Mouse (Mus musculus) thymus, adult 2 months (tissue): ENCODE results near the gene Tcfl5. TPM values are rescaled to one million over a fixed set of nuclear protein-coding genes. Genes with fewer than 3 reads are reported as not detected.
A peak's percentile ranks its signal among the peaks of the same experiment; 100 is the strongest.

Experiments used
- DNase-seq: peaks from one replicate; pipeline ENCODE4 v3.0.0; 2021
- H3K27ac ChIP-seq: fragments of 200-500 bp; 2 replicates; pipeline ENCODE4 v1.5.1; 2012; ENCODE audit warnings: low read length, control low read depth; ENCODE audit not compliant: control insufficient read depth, insufficient read depth
- H3K27me3 ChIP-seq: fragments of 200-500 bp; 2 replicates; pipeline ENCODE4 v1.6.1; 2012; ENCODE audit warnings: mild to moderate bottlenecking, low read length, moderate library complexity, mixed read lengths; ENCODE audit not compliant: control insufficient read depth, insufficient read depth
- H3K36me3 ChIP-seq: fragments of 200-500 bp; 2 replicates; pipeline ENCODE4 v1.6.1; 2012; ENCODE audit warnings: mild to moderate bottlenecking, low read length, moderate library complexity; ENCODE audit not compliant: control insufficient read depth, insufficient read depth
- H3K4me1 ChIP-seq: fragments of 200-500 bp; replicated peaks from 2 replicates; pipeline ENCODE4 v1.6.1; 2012; ENCODE audit warnings: low read length; ENCODE audit not compliant: control insufficient read depth, insufficient read depth
- H3K4me3 ChIP-seq: fragments of 200-500 bp; 2 replicates; pipeline ENCODE4 v1.5.1; 2012; ENCODE audit warnings: mild to moderate bottlenecking, low read length, control low read depth, moderate library complexity; ENCODE audit not compliant: control insufficient read depth, insufficient read depth
- CTCF ChIP-seq: fragments of 200-500 bp; IDR thresholded peaks from 2 replicates; pipeline ENCODE4 v1.5.1; 2012; ENCODE audit warnings: mild to moderate bottlenecking, control low read depth, low read length, moderate library complexity, borderline replicate concordance; ENCODE audit not compliant: control insufficient read depth, poor library complexity, insufficient read depth; ENCODE audit errors: extremely low read depth
- POLR2A ChIP-seq: fragments of 200-500 bp; IDR thresholded peaks from 2 replicates; pipeline ENCODE4 v1.6.1; 2012; ENCODE audit warnings: mild to moderate bottlenecking, low read length, control low read depth, moderate library complexity; ENCODE audit not compliant: control insufficient read depth, poor library complexity, insufficient read depth; ENCODE audit errors: extremely low read depth
- WGBS: fragments of 180-500 bp; shearing (Covaris S2); methylation state at CpG from one replicate; pipeline ENCODE4 v1.1.7; 2018; 5-methylcytosine and 5-hydroxymethylcytosine counted together
- polyA plus RNA-seq: library from polyadenylated mRNA; depleted of rRNA; stranded (reverse); fragments of >200 nt; gene quantifications from 2 replicates; pipeline ENCODE4 v1.2.3, GENCODE M21; 2012; rRNA removed

The Tcfl5 gene
- 0.09 TPM in 1 of 2 replicates, not detected in the other for polyA plus RNA-seq

DNA sequence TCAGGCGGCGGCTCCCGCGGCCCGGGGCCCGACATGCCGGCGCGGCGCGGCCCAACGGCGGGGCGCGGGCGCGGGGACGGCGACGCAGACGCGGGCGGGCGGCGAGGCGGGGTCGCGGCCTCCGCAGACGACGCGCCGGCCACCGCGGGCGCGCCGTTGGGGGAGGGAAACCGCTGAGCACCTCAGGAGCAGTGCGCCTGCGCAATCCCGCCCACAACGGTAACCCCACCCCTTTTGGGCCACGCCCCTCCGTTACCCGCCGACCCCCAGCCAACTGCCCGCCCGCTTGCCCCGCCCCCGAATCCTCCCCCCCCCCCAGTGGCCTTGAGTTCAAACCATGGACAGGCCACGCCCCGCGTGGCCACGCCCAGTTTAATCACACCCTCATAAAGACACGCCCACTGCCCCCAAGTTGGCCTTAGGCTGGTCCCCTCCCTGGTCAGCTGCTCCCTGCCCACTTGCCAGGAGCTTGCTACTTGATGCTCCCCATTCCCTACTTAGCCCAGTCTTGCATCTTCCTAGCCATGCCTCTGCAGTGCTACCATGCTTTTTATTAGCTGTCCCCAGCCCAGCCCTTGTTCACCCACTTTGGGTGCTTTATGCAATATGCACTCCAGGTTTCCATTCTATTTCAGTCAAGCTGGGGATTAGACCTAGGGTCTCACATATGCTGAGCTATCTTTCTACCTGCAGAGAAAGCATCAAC, at the start of gene Tcfl5:
Gene Tcfl5 (minus strand): TSS at position 154 of the 706 bp plus-strand sequence.
- H3K36me3 ChIP-seq = no peaks in the 10 kb centered on the region
- H3K4me3 ChIP-seq = no peak within 1 kb of the TSS
- DNase-seq = no peak
- WGBS = 60% methylated on average over 51 of the region's 56 CpGs
- TF ChIP-seq POLR2A (no peak), CTCF (no peak)
- no peak within 1 kb of the TSS for H3K27ac ChIP-seq
- peaks cover 6% of the 10 kb centered on the region for H3K27me3 ChIP-seq
- no peaks in the 10 kb centered on the region for H3K4me1 ChIP-seq

DNA sequence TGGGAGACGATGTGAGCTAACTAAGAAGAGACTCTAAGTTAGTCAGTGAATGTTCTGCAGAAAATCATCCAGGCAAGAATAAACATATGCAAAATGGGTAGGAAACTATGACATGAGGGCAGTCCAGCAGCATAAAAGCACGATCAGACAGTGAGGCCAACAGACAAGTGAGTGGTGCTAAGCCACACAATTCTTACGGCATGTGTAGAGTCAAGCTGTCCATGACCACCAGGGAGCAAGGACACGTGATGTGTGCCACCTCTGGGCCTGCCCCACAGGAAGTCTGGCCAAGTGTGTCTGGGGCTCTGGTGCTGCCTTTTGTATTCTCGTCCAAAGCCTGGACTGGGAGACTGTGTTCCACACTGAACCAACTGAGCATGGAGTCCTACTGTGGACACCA, 47.3 kb upstream of the Tcfl5 start:
- Histone ChIP-seq H3K4me3 (no peak overlapping the region), H3K27me3 (no peaks in the 10 kb centered on the region), H3K36me3 (peaks cover 57% of the 10 kb centered on the region), H3K4me1 (peaks cover 6% of the 10 kb centered on the region), H3K27ac (no peak overlapping the region)
- TF ChIP-seq CTCF (no peak), POLR2A (no peak)
- no peak for DNase-seq
- WGBS = 63% methylated on average over 5 of the region's 5 CpGs

DNA sequence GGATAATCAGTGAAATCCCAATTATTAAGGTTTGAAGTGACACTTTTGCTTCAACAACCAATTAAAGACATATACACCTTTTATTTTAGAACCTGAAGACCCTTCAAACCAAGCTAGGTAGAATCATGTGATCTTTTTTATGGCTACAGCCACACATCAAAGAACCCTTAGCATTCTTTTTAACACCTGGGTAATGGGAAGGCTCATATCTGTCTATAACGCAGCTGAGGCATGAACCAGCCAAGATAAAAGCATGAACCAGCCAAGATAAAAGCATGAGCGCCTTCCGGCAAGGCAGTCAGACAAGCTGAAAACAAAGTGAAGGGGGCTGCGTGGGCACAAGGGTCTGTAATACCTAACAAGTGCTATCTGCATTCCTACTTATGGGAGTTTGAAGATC, 41.5 kb upstream of the Tcfl5 start:
- TF ChIP-seq CTCF (no peak), POLR2A (no peak)
- no peak overlapping the region for H3K4me3 ChIP-seq
- 66% methylated on average over 4 of the region's 4 CpGs for WGBS
- no peaks in the 10 kb centered on the region for H3K27me3 ChIP-seq
- DNase-seq = no peak
- H3K27ac ChIP-seq = no peak overlapping the region
- H3K36me3 ChIP-seq = peaks cover 77% of the 10 kb centered on the region
- H3K4me1 ChIP-seq = peaks cover 4% of the 10 kb centered on the region; the same call in 1 of the 2 replicates

DNA sequence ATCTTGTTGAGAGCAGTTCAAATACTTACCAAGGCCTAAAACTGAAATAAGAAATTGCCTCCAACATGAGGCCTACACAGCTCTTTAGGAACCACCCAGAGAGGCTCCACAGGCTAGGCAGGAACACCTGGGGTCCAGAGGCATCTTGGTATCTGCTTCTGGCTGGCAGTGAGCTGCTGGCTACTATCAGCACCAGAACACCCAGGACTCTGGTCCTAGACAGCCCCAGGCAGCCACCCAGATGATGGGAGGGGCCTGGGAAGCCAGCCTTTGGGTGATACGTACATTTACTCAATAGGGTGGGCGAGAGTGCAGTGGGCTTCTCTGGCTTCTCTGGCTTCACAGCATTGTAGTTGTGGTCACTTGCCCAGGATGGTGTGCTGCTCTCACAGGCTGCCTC, 41.0 kb upstream of the Tcfl5 start:
- H3K27me3 ChIP-seq = no peaks in the 10 kb centered on the region
- no peak overlapping the region for H3K4me3 ChIP-seq
- WGBS = 96% methylated on average over 2 of the region's 2 CpGs
- TF ChIP-seq CTCF = no peak
- TF ChIP-seq POLR2A = no peak
- peaks cover 4% of the 10 kb centered on the region; the same call in 1 of the 2 replicates for H3K4me1 ChIP-seq
- peaks cover 72% of the 10 kb centered on the region for H3K36me3 ChIP-seq
- H3K27ac ChIP-seq = no peak overlapping the region
- no peak for DNase-seq

DNA sequence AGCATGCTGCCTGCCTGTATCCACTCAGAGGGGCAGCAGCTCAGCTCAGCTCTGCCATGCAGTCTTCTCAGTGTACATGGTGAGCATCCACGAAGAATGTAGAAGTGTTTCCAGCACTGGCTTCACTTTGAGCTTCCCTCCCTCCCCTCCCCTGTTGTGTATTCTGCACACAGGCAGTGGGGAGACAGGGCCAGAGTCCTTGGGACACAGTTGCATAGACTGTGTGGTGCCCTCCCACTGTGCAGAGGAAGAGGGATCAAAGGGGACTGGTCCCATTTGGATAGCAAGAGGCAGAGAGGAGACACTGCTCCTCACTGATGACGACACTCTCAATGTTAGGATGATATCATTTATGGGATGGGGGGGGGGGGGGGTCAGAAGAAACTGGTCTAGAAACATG, 38.7 kb upstream of the Tcfl5 start:
- TF ChIP-seq CTCF (no peak), POLR2A (no peak)
- 80% methylated on average over 2 of the region's 2 CpGs for WGBS
- Histone ChIP-seq H3K27me3 (no peaks in the 10 kb centered on the region), H3K4me3 (no peak overlapping the region), H3K36me3 (peaks cover 50% of the 10 kb centered on the region), H3K27ac (no peak overlapping the region), H3K4me1 (peaks cover 4% of the 10 kb centered on the region; the same call in 1 of the 2 replicates)
- DNase-seq = no peak

DNA sequence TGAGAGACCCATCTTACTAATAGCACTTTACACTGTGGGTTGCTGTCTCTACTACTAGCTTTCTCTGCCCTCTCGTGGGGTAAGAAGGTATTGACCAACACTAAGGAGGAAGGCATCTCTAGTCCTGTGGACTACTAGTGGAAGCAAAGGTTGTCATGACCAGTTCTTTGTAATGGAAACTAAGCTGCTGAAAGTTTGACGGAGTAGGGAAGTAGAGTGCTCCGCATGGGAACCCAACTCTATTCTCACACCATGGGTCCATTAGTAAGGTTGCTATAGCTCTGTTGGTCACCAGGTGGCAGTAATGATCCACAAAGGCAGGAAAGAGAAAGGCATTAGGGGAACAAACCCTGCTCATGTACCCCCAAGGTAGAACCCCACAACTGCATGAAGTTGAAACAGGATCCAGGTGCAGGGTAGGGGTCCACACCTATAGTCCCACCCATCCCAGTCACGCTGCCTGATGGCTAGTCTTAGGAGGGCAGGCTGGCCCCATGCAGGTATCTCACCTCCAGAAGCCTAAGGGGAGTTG, 36.2 kb upstream of the Tcfl5 start:
- 13% methylated on average over 4 of the region's 4 CpGs for WGBS
- no peaks in the 10 kb centered on the region for H3K27me3 ChIP-seq
- TF ChIP-seq POLR2A (no peak), CTCF (0 out of 2 replicates have a peak, but pooled peaks have one; percentile 28)

DNA sequence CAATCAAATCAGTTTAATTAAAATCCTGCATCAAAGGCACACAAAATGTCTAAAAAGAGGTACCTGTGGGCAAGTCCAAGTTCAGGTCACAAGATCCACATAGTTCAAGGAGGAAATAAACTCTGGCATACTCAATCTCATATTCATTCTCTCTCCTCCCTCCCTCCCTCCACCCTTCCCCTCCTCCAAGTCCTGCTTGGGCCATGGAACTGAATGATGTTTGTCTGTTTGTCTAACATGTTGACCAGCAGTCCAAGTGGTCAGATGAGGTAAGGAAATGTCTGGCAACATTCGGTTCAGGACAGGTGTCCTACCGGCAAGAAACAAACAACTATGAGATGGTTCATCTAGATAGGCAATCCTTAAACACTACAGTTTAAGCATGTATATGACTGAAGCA, 34.2 kb upstream of the Tcfl5 start:
- Histone ChIP-seq H3K4me1 (no peaks in the 10 kb centered on the region), H3K27me3 (no peaks in the 10 kb centered on the region), H3K4me3 (no peak overlapping the region), H3K36me3 (peaks cover 37% of the 10 kb centered on the region), H3K27ac (no peak overlapping the region)
- TF ChIP-seq POLR2A (no peak), CTCF (no peak)
- no peak for DNase-seq
- 95% methylated on average over 2 of the region's 2 CpGs for WGBS

More for the DNA sequence above, 36.2 kb upstream of the Tcfl5 start:
- no peak overlapping the region for H3K4me3 ChIP-seq
- H3K27ac ChIP-seq = no peak overlapping the region
- DNase-seq = peak; percentile 75
- H3K36me3 ChIP-seq = peaks cover 38% of the 10 kb centered on the region
- H3K4me1 ChIP-seq = 0 out of 2 replicates have a peak, but pooled peaks cover 2% of the 10 kb centered on the region
